Mouse (Mus musculus) MEL (cell line): ENCODE measurements at regions not wholly inside any gene's neighbourhood (a gene's known extent, or its start where the extent isn't known, plus 50 kb on each side); places are given as distances from the start of the nearest gene placed in this dataset.

Source experiments
- CTCF ChIP-seq, 3 experiments: IDR thresholded peaks in 2 of 3; conservative IDR thresholded peaks in 1 of 3; 2 replicates each; pipeline ENCODE4 v1.5.1; 2011 to 2012; ENCODE audit warnings: low read length in 3 of 3, low read depth in 2 of 3, mild to moderate bottlenecking in 2 of 3, improper control_type of control experiment in 1 of 3, inconsistent platforms in 1 of 3, mixed read lengths in 1 of 3, moderate library complexity in 1 of 3; ENCODE audit not compliant: control insufficient read depth in 1 of 3, insufficient read depth in 1 of 3, poor library complexity in 1 of 3, severe bottlenecking in 1 of 3
- E2F4 ChIP-seq: IDR thresholded peaks from 2 replicates; pipeline ENCODE4 v1.6.1; 2011; ENCODE audit warnings: low read depth, low read length, improper control_type of control experiment, borderline replicate concordance
- EP300 ChIP-seq, 2 experiments: IDR thresholded peaks; 2 replicates each; pipeline ENCODE4 v1.6.1; 2011; ENCODE audit warnings: improper control_type of control experiment in 2 of 2, low read length in 2 of 2, low read depth in 1 of 2, mild to moderate bottlenecking in 1 of 2
- MAX ChIP-seq: IDR thresholded peaks from 2 replicates; pipeline ENCODE4 v1.6.1; 2011; ENCODE audit warnings: low read length, improper control_type of control experiment
- MEF2A ChIP-seq: IDR thresholded peaks from 2 replicates; pipeline ENCODE4 v1.6.1; 2014; ENCODE audit warnings: low read depth, mild to moderate bottlenecking, inconsistent platforms, low read length, improper control_type of control experiment; ENCODE audit not compliant: poor library complexity, insufficient replicate concordance, severe bottlenecking; ENCODE audit errors: extremely low read depth
- NELFE ChIP-seq: IDR thresholded peaks from 2 replicates; pipeline ENCODE4 v1.6.1; 2011; ENCODE audit warnings: low read depth, low read length, improper control_type of control experiment
- POLR2A ChIP-seq, 2 experiments: IDR thresholded peaks; 2 replicates each; pipeline ENCODE4 v1.6.1; 2011 to 2012; ENCODE audit warnings: low read length in 2 of 2, mild to moderate bottlenecking in 2 of 2, control low read depth in 1 of 2, improper control_type of control experiment in 1 of 2, low read depth in 1 of 2, moderate library complexity in 1 of 2; ENCODE audit not compliant: control insufficient read depth in 1 of 2, insufficient read depth in 1 of 2, poor library complexity in 1 of 2
- RAD21 ChIP-seq: IDR thresholded peaks from 2 replicates; pipeline ENCODE4 v1.6.1; 2011; ENCODE audit warnings: mild to moderate bottlenecking, low read depth, low read length, improper control_type of control experiment
- TBP ChIP-seq: IDR thresholded peaks from 2 replicates; pipeline ENCODE4 v1.8.0; 2011; ENCODE audit warnings: low read depth, low read length, improper control_type of control experiment
- TCF12 ChIP-seq: IDR thresholded peaks from 2 replicates; pipeline ENCODE4 v1.6.1; 2014; ENCODE audit warnings: low read depth, mild to moderate bottlenecking, inconsistent platforms, low read length, improper control_type of control experiment, moderate library complexity
- USF1 ChIP-seq: IDR thresholded peaks from 2 replicates; pipeline ENCODE4 v1.6.1; 2014; ENCODE audit warnings: low read depth, mild to moderate bottlenecking, inconsistent platforms, low read length, improper control_type of control experiment, moderate library complexity
- ZMIZ1 ChIP-seq: IDR thresholded peaks from 2 replicates; pipeline ENCODE4 v1.6.1; 2012; ENCODE audit warnings: low read depth, mild to moderate bottlenecking, inconsistent platforms, low read length, improper control_type of control experiment, moderate library complexity

DNA sequence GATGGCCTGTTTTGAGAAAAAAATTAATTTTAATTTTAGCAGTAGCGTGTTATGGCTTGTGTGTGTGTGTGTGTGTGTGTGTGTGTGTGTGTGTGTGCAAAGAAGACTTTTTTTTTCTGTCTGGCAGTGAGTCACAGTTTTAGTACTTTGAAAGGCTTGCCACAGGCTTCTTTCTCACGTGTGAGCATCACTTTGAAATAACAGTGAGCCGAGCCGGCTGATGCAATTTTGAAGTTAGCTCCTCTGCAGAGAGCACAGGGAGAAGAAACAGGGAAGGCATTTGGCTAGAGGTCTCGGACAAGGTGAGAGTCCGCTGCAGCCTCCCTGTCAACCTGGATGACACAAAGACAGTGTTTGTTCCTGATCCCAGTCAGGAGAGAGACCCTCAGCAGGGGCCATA is 242.3 kb downstream of the Hivep2 start:
- TF ChIP-seq NELFE: no peak
- no peak for TF ChIP-seq ZMIZ1
- TF ChIP-seq POLR2A (IDR thresholded peaks at IDR 0.05; ENCODE audit: control insufficient read depth in 1 of 2, insufficient read depth in 1 of 2, low read depth in 1 of 2, low read length in 2 of 2, poor library complexity in 1 of 2): no peak
- no peak for TF ChIP-seq CTCF (IDR thresholded peaks at IDR 0.05 in 2 of 3, conservative IDR thresholded peaks at IDR 0.05 in 1 of 3; ENCODE audit: control insufficient read depth in 1 of 3, insufficient read depth in 1 of 3, low read depth in 2 of 3, low read length in 3 of 3, poor library complexity in 1 of 3, severe bottlenecking in 1 of 3)
- no peak for TF ChIP-seq EP300 (IDR thresholded peaks at IDR 0.05; ENCODE audit: low read depth in 1 of 2, low read length in 2 of 2)
- no peak for TF ChIP-seq MEF2A
- no peak for TF ChIP-seq TCF12
- TF ChIP-seq USF1: no peak
- no peak for TF ChIP-seq MAX
- no peak for TF ChIP-seq E2F4
- TF ChIP-seq RAD21: no peak
- no peak for TF ChIP-seq TBP
